Mouse (Mus musculus): Measurements from ENCODE around the gene Parp16. TPM values are rescaled to one million over a fixed set of nuclear protein-coding genes. Genes with fewer than 3 reads are reported as not detected.

The Parp16 gene
- polyA plus RNA-seq, 1 experiment from 2014 or later, result 5.0 TPM

DNA sequence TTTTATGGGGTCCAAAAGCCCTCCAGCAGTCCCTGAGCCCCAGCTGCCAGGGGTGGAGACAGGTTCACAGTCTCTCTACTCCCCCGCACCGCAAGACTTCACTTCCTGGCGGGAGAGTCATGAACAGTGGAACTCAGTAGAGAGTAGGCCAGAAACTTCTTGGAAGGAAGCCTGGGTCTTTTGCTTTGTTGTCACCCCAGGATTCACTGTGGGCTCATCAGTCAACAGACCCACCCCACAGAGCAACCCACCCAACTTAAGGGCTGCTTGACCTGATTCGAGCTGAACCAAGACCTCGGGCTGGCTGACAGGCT is 53.2 kb downstream of the Parp16 start:
- Histone ChIP-seq H3K27me3 (ENCODE audit: control insufficient read depth, insufficient read depth, low read length) (no peaks in the 10 kb centered on the region), H3K4me2 (no peak overlapping the region), H3K9me3 (replicated peaks; ENCODE audit: control insufficient read depth, low read length) (no peaks in the 10 kb centered on the region), H3K9ac (ENCODE audit: low read depth, low read length) (no peak overlapping the region), H3K4me1 (ENCODE audit: control insufficient read depth, insufficient read depth, low read length) (peaks cover under 1% of the 10 kb centered on the region; the same call in 1 of the 2 replicates), H3K27ac (ENCODE audit: low read depth, low read length) (no peak overlapping the region), H3K36me3 (ENCODE audit: control insufficient read depth, insufficient read depth, low read length) (no peaks in the 10 kb centered on the region), H3K4me3 (ENCODE audit: low read depth, low read length) (no peak overlapping the region)
- no peak for ATAC-seq (replicated peaks; ENCODE audit: insufficient number of reproducible peaks, low FRiP score, low TSS enrichment)
- 75% methylated on average over 4 of the region's 5 CpGs for WGBS (ENCODE audit: insufficient replicate concordance)

DNA sequence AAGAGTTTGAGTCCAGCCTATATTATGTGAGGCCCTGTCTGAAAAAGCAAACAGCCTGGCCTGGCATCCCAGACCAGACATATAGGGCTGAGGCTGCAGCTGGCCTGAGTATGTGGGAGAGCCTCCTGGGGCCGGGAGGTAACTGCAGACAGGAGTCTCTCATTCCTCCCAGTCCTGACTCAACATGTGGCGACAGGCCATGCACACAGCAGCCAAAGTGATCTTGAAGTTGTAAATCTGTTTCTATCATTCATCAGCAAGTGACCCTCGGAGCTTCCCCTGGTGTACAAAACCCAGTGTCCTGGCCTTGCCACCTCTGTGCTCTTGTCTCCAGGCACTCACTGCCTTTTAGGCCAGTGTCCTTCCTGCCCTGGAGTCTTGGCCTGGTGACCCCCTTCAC is 56.9 kb downstream of the Parp16 start:
- Histone ChIP-seq H3K4me1 (ENCODE audit: control insufficient read depth, insufficient read depth, low read length) (no peaks in the 10 kb centered on the region), H3K36me3 (ENCODE audit: control insufficient read depth, insufficient read depth, low read length) (no peaks in the 10 kb centered on the region), H3K4me3 (ENCODE audit: low read depth, low read length) (no peak overlapping the region), H3K27ac (ENCODE audit: low read depth, low read length) (no peak overlapping the region), H3K27me3 (ENCODE audit: control insufficient read depth, insufficient read depth, low read length) (no peaks in the 10 kb centered on the region), H3K9me3 (replicated peaks; ENCODE audit: control insufficient read depth, low read length) (no peaks in the 10 kb centered on the region), H3K4me2 (no peak overlapping the region), H3K9ac (ENCODE audit: low read depth, low read length) (no peak overlapping the region)
- no peak for ATAC-seq (replicated peaks; ENCODE audit: insufficient number of reproducible peaks, low FRiP score, low TSS enrichment)
- 52% methylated on average over 3 of the region's 3 CpGs for WGBS (ENCODE audit: insufficient replicate concordance)

DNA sequence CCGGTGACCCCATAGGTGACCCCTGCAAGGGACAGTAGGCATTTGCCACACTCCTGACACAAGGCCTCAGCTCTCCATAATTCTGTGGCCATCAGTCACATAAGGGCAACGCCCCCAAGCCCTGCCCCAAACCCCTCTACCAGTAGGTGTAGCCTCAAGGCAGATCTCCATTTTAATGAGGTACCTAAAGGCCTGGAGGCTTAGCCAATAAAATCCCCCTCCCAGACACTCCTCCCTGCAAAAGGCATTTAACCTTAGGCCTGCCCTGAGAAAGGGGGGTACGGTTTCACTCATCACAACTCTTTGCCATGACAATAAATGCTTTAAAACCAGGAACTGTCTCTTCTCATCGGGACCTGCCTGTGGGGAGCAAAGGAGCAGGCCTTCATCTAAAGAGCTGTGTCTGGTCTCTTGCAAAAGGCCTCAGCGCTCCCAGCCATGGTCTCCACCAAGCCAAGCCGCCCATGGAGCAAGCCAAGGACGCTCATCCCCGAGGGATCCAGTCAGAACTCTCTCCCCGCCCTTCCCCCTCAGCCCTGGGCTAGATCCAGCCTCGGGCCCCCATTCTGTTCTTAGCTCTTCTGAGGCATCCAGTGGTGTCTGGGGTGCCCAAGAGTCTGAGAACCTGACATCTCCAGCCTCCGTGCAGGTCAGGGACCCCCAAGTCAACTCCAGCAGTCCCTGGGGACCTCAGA is 60.9 kb downstream of the Parp16 start:
- ATAC-seq (replicated peaks; ENCODE audit: insufficient number of reproducible peaks, low FRiP score, low TSS enrichment), result no peak
- H3K36me3 ChIP-seq (ENCODE audit: control insufficient read depth, insufficient read depth, low read length), result no peaks in the 10 kb centered on the region
- no peaks in the 10 kb centered on the region for H3K9me3 ChIP-seq (replicated peaks; ENCODE audit: control insufficient read depth, low read length)
- H3K9ac ChIP-seq (ENCODE audit: low read depth, low read length), result no peak overlapping the region
- 69% methylated on average over 11 of the region's 11 CpGs for WGBS (ENCODE audit: insufficient replicate concordance)
- no peaks in the 10 kb centered on the region for H3K27me3 ChIP-seq (ENCODE audit: control insufficient read depth, insufficient read depth, low read length)
- H3K4me3 ChIP-seq (ENCODE audit: low read depth, low read length), result no peak overlapping the region
- no peak overlapping the region for H3K27ac ChIP-seq (ENCODE audit: low read depth, low read length)
- no peak overlapping the region for H3K4me2 ChIP-seq
- no peaks in the 10 kb centered on the region for H3K4me1 ChIP-seq (ENCODE audit: control insufficient read depth, insufficient read depth, low read length)

DNA sequence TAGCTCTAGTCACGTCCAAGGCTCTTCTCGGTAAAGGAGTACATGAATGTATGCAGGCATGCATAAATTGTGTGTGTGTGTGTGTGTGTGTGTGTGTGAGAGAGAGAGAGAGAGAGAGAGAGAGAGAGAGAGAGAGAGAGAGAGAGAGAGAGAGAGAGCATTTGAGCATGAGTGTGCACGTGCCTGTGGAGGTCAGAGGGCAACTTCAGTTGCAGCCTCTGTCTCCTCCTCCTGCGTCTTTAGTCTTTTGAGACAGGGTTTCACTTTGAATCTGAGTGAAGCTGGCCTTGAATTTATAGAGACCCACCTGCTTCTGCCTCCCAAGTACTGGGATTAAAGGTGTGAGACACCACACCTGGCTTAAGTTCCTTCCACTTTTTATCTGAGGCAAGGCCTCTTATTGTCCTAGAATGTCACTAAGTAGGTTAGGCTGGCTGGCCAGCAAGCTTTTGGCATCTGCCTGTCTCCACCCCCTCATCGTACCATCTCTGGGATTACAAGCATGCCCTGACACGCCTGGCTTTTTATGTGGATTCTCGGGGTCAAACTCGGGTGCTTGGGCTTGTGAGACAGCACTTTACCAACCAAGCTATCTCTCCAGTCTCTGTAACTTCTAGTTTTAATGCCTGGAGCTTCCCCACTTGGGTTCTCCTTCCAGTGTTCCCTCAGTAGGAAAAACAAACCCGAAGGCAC is 62.2 kb downstream of the Parp16 start:
- H3K4me1 ChIP-seq (ENCODE audit: control insufficient read depth, insufficient read depth, low read length), result no peaks in the 10 kb centered on the region
- no peaks in the 10 kb centered on the region for H3K36me3 ChIP-seq (ENCODE audit: control insufficient read depth, insufficient read depth, low read length)
- no peak for ATAC-seq (replicated peaks; ENCODE audit: insufficient number of reproducible peaks, low FRiP score, low TSS enrichment)
- H3K9ac ChIP-seq (ENCODE audit: low read depth, low read length), result no peak overlapping the region
- no peaks in the 10 kb centered on the region for H3K27me3 ChIP-seq (ENCODE audit: control insufficient read depth, insufficient read depth, low read length)
- no peak overlapping the region for H3K27ac ChIP-seq (ENCODE audit: low read depth, low read length)
- H3K9me3 ChIP-seq (replicated peaks; ENCODE audit: control insufficient read depth, low read length), result no peaks in the 10 kb centered on the region
- no peak overlapping the region for H3K4me3 ChIP-seq (ENCODE audit: low read depth, low read length)
- H3K4me2 ChIP-seq, result no peak overlapping the region
- WGBS (ENCODE audit: insufficient replicate concordance), result 73% methylated on average over 9 of the region's 9 CpGs

DNA sequence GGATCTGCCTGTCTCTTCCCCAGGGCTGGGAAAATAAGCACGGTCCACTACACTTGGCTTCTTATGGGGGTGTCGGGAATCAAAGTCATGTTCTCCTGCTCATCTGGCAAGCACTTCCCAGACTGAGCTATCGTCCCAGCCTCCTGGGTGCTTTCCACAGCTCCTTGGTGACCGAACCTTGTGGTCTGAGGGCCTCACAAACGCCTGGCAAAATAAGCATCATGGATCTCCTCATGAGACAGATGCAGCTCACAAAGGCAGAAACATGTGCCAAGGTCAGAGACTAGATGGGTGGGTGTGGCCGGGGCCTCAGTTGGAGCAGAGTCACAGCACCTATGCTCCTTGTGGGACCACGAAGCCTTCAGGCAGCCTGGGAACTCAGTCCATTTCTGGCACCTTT is 64.2 kb downstream of the Parp16 start:
- Histone ChIP-seq H3K4me1 (ENCODE audit: control insufficient read depth, insufficient read depth, low read length) (no peaks in the 10 kb centered on the region), H3K27ac (ENCODE audit: low read depth, low read length) (no peak overlapping the region)
- 77% methylated on average over 7 of the region's 7 CpGs for WGBS (ENCODE audit: insufficient replicate concordance)

DNA sequence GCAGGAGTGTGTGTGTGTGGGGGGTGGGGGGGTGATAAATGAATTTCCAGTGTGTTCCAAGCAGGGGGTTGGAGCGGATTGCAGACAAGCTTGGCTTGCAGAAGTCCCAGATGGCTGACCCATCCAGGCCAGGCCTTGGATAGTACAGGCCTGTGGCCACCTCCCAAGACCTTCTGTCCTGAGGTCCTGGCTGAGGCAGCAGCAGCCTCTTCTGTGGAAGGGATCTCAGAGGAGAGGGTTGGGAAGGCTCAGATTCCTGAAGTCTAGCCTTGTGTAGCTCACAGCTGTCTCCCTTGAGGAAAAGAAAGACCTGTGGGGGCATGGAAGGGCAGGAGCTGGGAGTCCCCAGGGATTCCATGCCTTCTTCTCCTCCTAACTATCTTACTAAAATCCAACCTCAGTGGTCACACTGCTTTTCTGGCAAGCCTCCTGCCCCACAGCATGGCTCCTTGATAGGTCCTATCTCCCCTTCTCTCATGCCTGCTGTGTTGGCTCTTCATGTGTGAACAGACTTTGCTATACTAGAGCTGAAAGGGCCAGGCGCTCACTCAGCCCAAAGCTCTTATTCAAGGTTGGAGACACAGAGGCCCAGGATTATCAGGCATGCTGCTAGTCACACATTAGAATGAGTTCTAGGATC is 66.6 kb downstream of the Parp16 start:
- WGBS (ENCODE audit: insufficient replicate concordance), result 73% methylated on average over 2 of the region's 2 CpGs
- Histone ChIP-seq H3K4me3 (ENCODE audit: low read depth, low read length) (no peak overlapping the region), H3K4me1 (ENCODE audit: control insufficient read depth, insufficient read depth, low read length) (no peaks in the 10 kb centered on the region), H3K4me2 (no peak overlapping the region), H3K27me3 (ENCODE audit: control insufficient read depth, insufficient read depth, low read length) (no peaks in the 10 kb centered on the region), H3K36me3 (ENCODE audit: control insufficient read depth, insufficient read depth, low read length) (no peaks in the 10 kb centered on the region), H3K9ac (ENCODE audit: low read depth, low read length) (no peak overlapping the region), H3K9me3 (replicated peaks; ENCODE audit: control insufficient read depth, low read length) (no peaks in the 10 kb centered on the region), H3K27ac (ENCODE audit: low read depth, low read length) (no peak overlapping the region)
- ATAC-seq (replicated peaks; ENCODE audit: insufficient number of reproducible peaks, low FRiP score, low TSS enrichment), result no peak

More for the DNA sequence above, 64.2 kb downstream of the Parp16 start:
- Histone ChIP-seq H3K9ac (ENCODE audit: low read depth, low read length) (no peak overlapping the region), H3K27me3 (ENCODE audit: control insufficient read depth, insufficient read depth, low read length) (no peaks in the 10 kb centered on the region), H3K4me2 (no peak overlapping the region), H3K4me3 (ENCODE audit: low read depth, low read length) (no peak overlapping the region), H3K36me3 (ENCODE audit: control insufficient read depth, insufficient read depth, low read length) (no peaks in the 10 kb centered on the region), H3K9me3 (replicated peaks; ENCODE audit: control insufficient read depth, low read length) (no peaks in the 10 kb centered on the region)
- no peak for ATAC-seq (replicated peaks; ENCODE audit: insufficient number of reproducible peaks, low FRiP score, low TSS enrichment)

DNA sequence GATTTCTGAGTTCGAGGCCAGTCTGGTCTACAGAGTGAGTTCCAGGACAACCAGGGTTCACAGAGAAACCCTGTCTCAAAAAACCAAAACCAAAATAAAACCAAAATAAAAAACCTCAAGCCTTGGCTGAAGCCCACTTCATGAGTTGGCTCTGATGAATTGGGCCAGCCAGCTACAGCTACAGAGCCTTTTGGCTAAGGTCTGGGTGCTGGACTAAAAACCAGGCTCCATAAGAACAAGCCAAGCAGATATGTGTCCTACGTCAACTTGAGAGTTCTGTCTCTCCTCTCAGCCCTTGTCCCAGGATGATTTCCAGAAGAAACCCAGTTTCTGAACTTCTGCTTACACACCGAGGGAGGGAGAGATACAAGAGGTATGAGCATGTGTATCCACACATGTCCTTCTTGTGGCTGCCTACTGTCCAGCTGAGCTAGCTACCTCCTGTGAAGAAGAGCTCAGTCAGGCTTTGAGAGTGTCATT is 67.5 kb downstream of the Parp16 start:
- ATAC-seq (replicated peaks; ENCODE audit: insufficient number of reproducible peaks, low FRiP score, low TSS enrichment), result no peak
- Histone ChIP-seq H3K9me3 (replicated peaks; ENCODE audit: control insufficient read depth, low read length) (no peaks in the 10 kb centered on the region), H3K27me3 (ENCODE audit: control insufficient read depth, insufficient read depth, low read length) (no peaks in the 10 kb centered on the region), H3K4me1 (ENCODE audit: control insufficient read depth, insufficient read depth, low read length) (no peaks in the 10 kb centered on the region), H3K36me3 (ENCODE audit: control insufficient read depth, insufficient read depth, low read length) (no peaks in the 10 kb centered on the region), H3K4me2 (no peak overlapping the region), H3K27ac (ENCODE audit: low read depth, low read length) (no peak overlapping the region), H3K4me3 (ENCODE audit: low read depth, low read length) (no peak overlapping the region), H3K9ac (ENCODE audit: low read depth, low read length) (no peak overlapping the region)
- WGBS (ENCODE audit: insufficient replicate concordance), result 90% methylated on average over 3 of the region's 3 CpGs

DNA sequence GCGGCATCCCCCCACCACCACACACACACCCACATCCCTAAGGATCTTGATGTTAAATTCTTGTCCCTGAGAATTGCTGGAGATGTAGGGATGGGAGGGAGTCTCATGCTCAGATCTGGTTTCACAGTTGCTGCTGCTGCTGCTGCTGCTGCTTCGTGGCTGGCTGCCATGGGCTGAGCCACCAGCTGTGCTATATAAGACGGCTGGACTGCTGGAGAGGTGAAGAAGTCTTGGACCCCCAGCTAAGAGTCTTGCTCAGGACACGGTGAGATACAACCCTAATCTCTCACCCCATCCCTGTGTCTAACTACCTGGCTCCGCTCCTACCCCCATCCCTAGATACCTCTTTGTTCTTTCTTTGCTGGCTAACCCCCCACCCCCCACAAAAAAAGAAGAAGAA is 69.8 kb downstream of the Parp16 start, which contains the start of gene Cilp:
Gene Cilp, plus strand, starts transcription at position 222 of the 400 bp plus-strand sequence.
- no peak within 1 kb of the TSS for H3K27ac ChIP-seq (ENCODE audit: low read depth, low read length)
- H3K36me3 ChIP-seq (ENCODE audit: control insufficient read depth, insufficient read depth, low read length), result no peaks in the 10 kb centered on the region
- H3K4me1 ChIP-seq (ENCODE audit: control insufficient read depth, insufficient read depth, low read length), result no peaks in the 10 kb centered on the region
- ATAC-seq (replicated peaks; ENCODE audit: insufficient number of reproducible peaks, low FRiP score, low TSS enrichment), result no peak
- no peak within 1 kb of the TSS for H3K4me3 ChIP-seq (ENCODE audit: low read depth, low read length)
- no peaks in the 10 kb centered on the region for H3K9me3 ChIP-seq (replicated peaks; ENCODE audit: control insufficient read depth, low read length)
- no peaks in the 10 kb centered on the region for H3K27me3 ChIP-seq (ENCODE audit: control insufficient read depth, insufficient read depth, low read length)
- no peak within 1 kb of the TSS for H3K4me2 ChIP-seq
- no peak within 1 kb of the TSS for H3K9ac ChIP-seq (ENCODE audit: low read depth, low read length)
- 51% methylated on average over 5 of the region's 5 CpGs for WGBS (ENCODE audit: insufficient replicate concordance)
